Comparison of ENCODE assay signal across 11 mouse cellular contexts in the genomic region with DNA sequence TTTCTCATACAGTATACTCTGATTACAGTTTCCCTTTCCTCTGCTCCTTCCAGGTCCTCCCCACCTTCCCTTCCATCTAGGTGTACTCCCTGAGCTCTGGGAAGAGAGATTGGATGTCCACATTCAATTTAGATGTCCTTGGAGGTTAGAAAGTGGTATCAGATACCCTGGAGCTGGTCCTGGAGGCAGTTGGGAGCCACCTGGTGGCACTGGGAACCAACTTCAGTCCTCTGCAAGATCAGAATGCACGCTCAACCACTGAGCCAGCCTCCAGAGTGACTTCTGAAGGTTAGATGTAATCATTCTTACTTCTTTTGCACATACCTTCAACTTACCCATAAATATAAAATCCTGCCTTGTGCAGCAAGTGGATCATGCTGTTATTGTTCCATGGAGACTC.
A peak's percentile ranks its signal among the peaks of the same experiment; 100 is the strongest.
DNase-seq lines count a peak whose midpoint lies in the region; TF ChIP-seq lines count a peak whose summit lies in the region.
"Had no signal": no experiment of that assay in that cellular context is flagged by ENCODE, and none has a peak within 500 bp of the region (broad histone marks: within the 10 kb centered on the region; RNA-seq: fewer than 3 reads in every experiment).

No protein-coding gene starts in this region.

- WGBS in kidney, adult 2 months: 73% methylated on average over 1 of the region's 1 CpGs

- peak; percentile 63 for TF ChIP-seq CTCF in kidney, adult 2 months (conservative IDR thresholded peaks at IDR 0.05; ENCODE audit: insufficient read depth, insufficient read length, low read depth, low read length)

- H3K27ac ChIP-seq in kidney, adult 2 months (ENCODE audit: insufficient read depth, low read depth, low read length): no peak overlapping the region
- H3K27ac ChIP-seq: embryonic facial prominence, embryonic 15.5 days; heart, embryonic 10.5 days; neural tube, embryonic 12.5 days had no signal

- no peak for TF ChIP-seq POLR2A in kidney, adult 2 months (IDR thresholded peaks at IDR 0.05; ENCODE audit: low read depth, low read length)

- peak; percentile 38 for DNase-seq in adrenal gland, postnatal 14 days
- DNase-seq in adrenal gland, postnatal 4 days (ENCODE audit: low spot score in 2 of 2): no peak
- DNase-seq in kidney, adult 2 months: peak; percentile 29
- no peak for DNase-seq in kidney, adult 18-20 months
- DNase-seq in NIH3T3 (ENCODE audit: low read depth): peak; percentile 27
- peak; percentile 34 to 46 for DNase-seq in kidney, postnatal 4 days
- DNase-seq in layer of hippocampus, postnatal 10 days (ENCODE audit: low spot score in 2 of 2): no peak
- DNase-seq in spleen, postnatal 10 days (ENCODE audit: low spot score in 2 of 2): no peak

- H3K4me3 ChIP-seq in kidney, adult 2 months (ENCODE audit: insufficient read depth, low read depth, low read length): no peak overlapping the region
- H3K4me3 ChIP-seq: embryonic facial prominence, embryonic 15.5 days; heart, embryonic 10.5 days; neural tube, embryonic 12.5 days had no signal

- H3K4me1 ChIP-seq in kidney, adult 2 months (ENCODE audit: control insufficient read depth, insufficient read depth, low read length): peaks cover 6% of the 10 kb centered on the region; the same call in 1 of the 2 replicates
- H3K4me1 ChIP-seq: embryonic facial prominence, embryonic 15.5 days; heart, embryonic 10.5 days; neural tube, embryonic 12.5 days had no signal

- H3K36me3 ChIP-seq in kidney, adult 2 months (ENCODE audit: control insufficient read depth, insufficient read depth, low read length): no peaks in the 10 kb centered on the region
- H3K36me3 ChIP-seq: embryonic facial prominence, embryonic 15.5 days; heart, embryonic 10.5 days; neural tube, embryonic 12.5 days had no signal

- no peaks in the 10 kb centered on the region for H3K27me3 ChIP-seq in kidney, adult 2 months (replicated peaks; ENCODE audit: control insufficient read depth, insufficient read depth, low read length)
- H3K27me3 ChIP-seq: embryonic facial prominence, embryonic 15.5 days; neural tube, embryonic 12.5 days had no signal

Comparison
In these comparisons a context has a peak if more than half of its experiments do, and no peak if none do; other contexts are left out.
1. DNase-seq: peak in adrenal gland, postnatal 14 days (single experiment), kidney, adult 2 months (single experiment), NIH3T3 (single experiment) and kidney, postnatal 4 days (2 of 2); none in adrenal gland, postnatal 4 days (0 of 2), kidney, adult 18-20 months (single experiment), layer of hippocampus, postnatal 10 days (0 of 2) and spleen, postnatal 10 days (0 of 2).